25 mouse cellular contexts compared by ENCODE assay signal in genomic region chr14:54720654-54721350, GRCm38 (mm10). TPM values are rescaled to one million over a fixed set of nuclear protein-coding genes. Genes with fewer than 3 reads are reported as not detected.
DNase-seq lines count a peak whose midpoint lies in the region; ATAC-seq and TF ChIP-seq lines count a peak whose summit lies in the region.
"Had no signal": no experiment of that assay in that cellular context is flagged by ENCODE, and none has a peak within 500 bp of the region (broad histone marks: within the 10 kb centered on the region; RNA-seq: fewer than 3 reads in every experiment).

No protein-coding gene starts in this region.

- H3K4me2 ChIP-seq in liver, embryonic 12.5 days, result no peak overlapping the region
- H3K4me2 ChIP-seq in liver, embryonic 11.5 days, result no peak overlapping the region
- H3K4me2 ChIP-seq: embryonic facial prominence, embryonic 12.5 days; heart, embryonic 15.5 days; hindbrain, embryonic 12.5 days; intestine, embryonic 15.5 days; limb, embryonic 12.5 days; midbrain, embryonic 12.5 days had no signal

- WGBS in heart, adult 2 months, result 77% methylated on average over 7 of the region's 7 CpGs
- 24% methylated on average over 7 of the region's 7 CpGs for WGBS in cerebellum, adult 2 months
- 71% methylated on average over 7 of the region's 7 CpGs for WGBS in liver, embryonic 12.5 days (ENCODE audit: insufficient replicate concordance)
- 82% methylated on average over 7 of the region's 7 CpGs for WGBS in liver, embryonic 11.5 days

- peak; percentile 36 to 45 for DNase-seq in heart, adult 2 months
- no peak for DNase-seq in heart, postnatal 14 days
- DNase-seq in brain, adult 2 months (ENCODE audit: low read depth, low spot score), result peak; percentile 65
- DNase-seq in cerebellum, adult 2 months, result peak; percentile 65 to 72
- DNase-seq in gastrocnemius, adult 2 months, result peak; percentile 75
- no peak for DNase-seq in yolk sac, embryonic 10.5 days (ENCODE audit: low spot score)
- DNase-seq in liver, embryonic 11.5 days (ENCODE audit: low spot score), result no peak
- DNase-seq: B cell, adult 2 months; forebrain, postnatal 0 days; liver, postnatal 0 days; lung, postnatal 36 days; right cerebral cortex, postnatal 25 days; thymus, postnatal 14 days had no signal

- no peak for TF ChIP-seq CTCF in heart, adult 2 months (IDR thresholded peaks at IDR 0.05)
- no peak for TF ChIP-seq CTCF in cerebellum, adult 2 months (IDR thresholded peaks at IDR 0.05; ENCODE audit: borderline replicate concordance, insufficient read depth, low read depth, low read length)
- no peak for TF ChIP-seq CTCF in gastrocnemius, adult 2 months (IDR thresholded peaks at IDR 0.05)

- no peaks in the 10 kb centered on the region for H3K36me3 ChIP-seq in heart, adult 2 months (ENCODE audit: control insufficient read depth, insufficient read depth, low read length)
- H3K36me3 ChIP-seq in liver, embryonic 12.5 days, result no peaks in the 10 kb centered on the region
- H3K36me3 ChIP-seq in liver, embryonic 11.5 days (ENCODE audit: control insufficient read depth, insufficient read depth, low read length), result no peaks in the 10 kb centered on the region
- H3K36me3 ChIP-seq: embryonic facial prominence, embryonic 12.5 days; heart, embryonic 15.5 days; hindbrain, embryonic 12.5 days; intestine, embryonic 15.5 days; limb, embryonic 12.5 days; midbrain, embryonic 12.5 days had no signal

- H3K27ac ChIP-seq in heart, adult 2 months, result no peak overlapping the region
- H3K27ac ChIP-seq in cerebellum, adult 2 months (ENCODE audit: insufficient read depth, low read length), result peak overlapping the region; percentile 68
- peak overlapping the region; percentile 84 for H3K27ac ChIP-seq in gastrocnemius, adult 2 months
- H3K27ac ChIP-seq in liver, embryonic 12.5 days, result no peak overlapping the region
- H3K27ac ChIP-seq in liver, embryonic 11.5 days (ENCODE audit: low read depth, low read length), result no peak overlapping the region
- H3K27ac ChIP-seq: embryonic facial prominence, embryonic 12.5 days; heart, embryonic 15.5 days; hindbrain, embryonic 12.5 days; intestine, embryonic 15.5 days; kidney, postnatal 0 days; layer of hippocampus, adult 2 months; limb, embryonic 12.5 days; midbrain, embryonic 12.5 days had no signal

- no peaks in the 10 kb centered on the region for H3K9me3 ChIP-seq in liver, embryonic 12.5 days (replicated peaks)
- H3K9me3 ChIP-seq in liver, embryonic 11.5 days (ENCODE audit: control insufficient read depth, low read length), result no peaks in the 10 kb centered on the region
- H3K9me3 ChIP-seq: embryonic facial prominence, embryonic 12.5 days; heart, embryonic 15.5 days; hindbrain, embryonic 12.5 days; intestine, embryonic 15.5 days; limb, embryonic 12.5 days; midbrain, embryonic 12.5 days had no signal

- TF ChIP-seq EP300 in heart, adult 2 months (IDR thresholded peaks at IDR 0.05; ENCODE audit: insufficient read depth, low read depth, low read length), result no peak

- TF ChIP-seq POLR2A in heart, adult 2 months (IDR thresholded peaks at IDR 0.05; ENCODE audit: insufficient read depth, low read depth, low read length), result no peak
- no peak for TF ChIP-seq POLR2A in cerebellum, adult 2 months (IDR thresholded peaks at IDR 0.05; ENCODE audit: borderline replicate concordance, insufficient read depth, low read length)

- no peaks in the 10 kb centered on the region for H3K27me3 ChIP-seq in heart, adult 2 months (ENCODE audit: control insufficient read depth, insufficient read depth, low read length)
- no peaks in the 10 kb centered on the region for H3K27me3 ChIP-seq in cerebellum, adult 2 months (ENCODE audit: control insufficient read depth, insufficient read depth, low read length)
- peaks cover 11% of the 10 kb centered on the region; the same call in 1 of the 2 replicates for H3K27me3 ChIP-seq in liver, embryonic 12.5 days (replicated peaks)
- H3K27me3 ChIP-seq in liver, embryonic 11.5 days (replicated peaks; ENCODE audit: control insufficient read depth, insufficient read depth, low read length), result no peaks in the 10 kb centered on the region; the same call in 1 of the 2 replicates
- H3K27me3 ChIP-seq: embryonic facial prominence, embryonic 12.5 days; heart, embryonic 15.5 days; hindbrain, embryonic 12.5 days; intestine, embryonic 15.5 days; limb, embryonic 12.5 days; midbrain, embryonic 12.5 days had no signal

- H3K9ac ChIP-seq in heart, adult 2 months (ENCODE audit: low read depth, low read length), result no peak overlapping the region
- H3K9ac ChIP-seq in liver, embryonic 12.5 days, result no peak overlapping the region
- H3K9ac ChIP-seq in liver, embryonic 11.5 days (ENCODE audit: low read depth, low read length), result no peak overlapping the region
- H3K9ac ChIP-seq: embryonic facial prominence, embryonic 12.5 days; forebrain, postnatal 0 days; heart, embryonic 15.5 days; hindbrain, embryonic 12.5 days; intestine, embryonic 15.5 days; limb, embryonic 12.5 days; liver, postnatal 0 days; midbrain, embryonic 12.5 days had no signal

- no peak for ATAC-seq in liver, embryonic 12.5 days
- no peak for ATAC-seq in liver, embryonic 11.5 days (replicated peaks; ENCODE audit: low FRiP score)
- ATAC-seq: forebrain, postnatal 0 days; intestine, embryonic 15.5 days; liver, postnatal 0 days had no signal

- H3K4me3 ChIP-seq in heart, adult 2 months, result no peak overlapping the region
- H3K4me3 ChIP-seq in cerebellum, adult 2 months (replicated peaks; ENCODE audit: insufficient read depth, low read depth, low read length), result no peak overlapping the region
- no peak overlapping the region for H3K4me3 ChIP-seq in gastrocnemius, adult 2 months
- no peak overlapping the region for H3K4me3 ChIP-seq in liver, embryonic 12.5 days
- no peak overlapping the region for H3K4me3 ChIP-seq in liver, embryonic 11.5 days (ENCODE audit: low read depth, low read length)
- H3K4me3 ChIP-seq: embryonic facial prominence, embryonic 12.5 days; heart, embryonic 15.5 days; hindbrain, embryonic 12.5 days; intestine, embryonic 15.5 days; layer of hippocampus, adult 2 months; limb, embryonic 12.5 days; midbrain, embryonic 12.5 days had no signal

- no peaks in the 10 kb centered on the region; the same call in 1 of the 2 replicates for H3K4me1 ChIP-seq in heart, adult 2 months (ENCODE audit: control insufficient read depth, insufficient read depth, low read length)
- peaks cover 21% of the 10 kb centered on the region for H3K4me1 ChIP-seq in cerebellum, adult 2 months (ENCODE audit: control insufficient read depth, insufficient read depth, low read length)
- 0 out of 2 replicates have a peak, but pooled peaks cover 3% of the 10 kb centered on the region for H3K4me1 ChIP-seq in liver, embryonic 12.5 days
- H3K4me1 ChIP-seq in liver, embryonic 11.5 days (replicated peaks; ENCODE audit: control insufficient read depth, insufficient read depth, low read length), result no peaks in the 10 kb centered on the region
- H3K4me1 ChIP-seq: embryonic facial prominence, embryonic 12.5 days; heart, embryonic 15.5 days; hindbrain, embryonic 12.5 days; intestine, embryonic 15.5 days; limb, embryonic 12.5 days; midbrain, embryonic 12.5 days had no signal

- no peaks in the 10 kb centered on the region for H3K79me2 ChIP-seq in heart, adult 2 months (replicated peaks; ENCODE audit: control insufficient read depth, insufficient read depth, low read length)

- intact Hi-C loops in heart, adult 2 months (cut with DNase I), result no loop called here
- intact Hi-C loops in heart, postnatal 14 days (cut with DNase I), result no loop called here
- intact Hi-C loops in gastrocnemius, adult 2 months (cut with DNase I), result loop anchor here (2.0 kb wide), 1 partner anchor 22 kb away; no protein-coding TSS in a partner anchor

RNA-seq across cellular contexts. Expression of gene Cebpe, which starts 8.8 kb away (rescaled TPM):
- total RNA-seq in heart, adult 2 months (2021), result not detected
- 0.08 and 0.15 TPM in 2 replicates for polyA plus RNA-seq in heart, adult 2 months (2012; rRNA removed)
- not detected for total RNA-seq in heart, postnatal 14 days (2021)
- polyA plus RNA-seq in cerebellum, adult 2 months (2012; rRNA removed), result 0.08 TPM in 2 replicates
- not detected for total RNA-seq in gastrocnemius, adult 2 months (2021)
- polyA plus RNA-seq in liver, embryonic 12.5 days (2016; fragmentation: Nextera tagmentation; extraction: Ambion mirVana), result 3.3 and 3.7 TPM in 2 replicates
- polyA plus RNA-seq in liver, embryonic 11.5 days (2014; fragmentation: Nextera tagmentation; extraction: Ambion mirVana), result 2.0 and 3.1 TPM in 2 replicates
- total RNA-seq: heart, adult 18-20 months; layer of hippocampus, adult 2 months; left cerebral cortex, adult 8-10 months had no signal
- polyA plus RNA-seq: forebrain, postnatal 0 days; hindbrain, embryonic 12.5 days; kidney, postnatal 0 days; limb, embryonic 12.5 days; neural tube, embryonic 14.5 days had no signal

RNA-seq across cellular contexts. Expression of gene Gm29776, which starts 22.2 kb away (rescaled TPM):
- not detected for total RNA-seq in heart, adult 2 months (2021)
- 0.04 and 0.09 TPM in 2 replicates for polyA plus RNA-seq in heart, adult 2 months (2012; rRNA removed)
- not detected for total RNA-seq in heart, postnatal 14 days (2021)
- 0.03 and 0.08 TPM in 2 replicates for polyA plus RNA-seq in cerebellum, adult 2 months (2012; rRNA removed)
- total RNA-seq in gastrocnemius, adult 2 months (2021), result not detected
- 0.05 TPM in 1 of 2 replicates, not detected in the other for polyA plus RNA-seq in liver, embryonic 12.5 days (2016; fragmentation: Nextera tagmentation; extraction: Ambion mirVana)
- polyA plus RNA-seq in liver, embryonic 11.5 days (2014; fragmentation: Nextera tagmentation; extraction: Ambion mirVana), result 0.07 TPM in 1 of 2 replicates, not detected in the other
- total RNA-seq: heart, adult 18-20 months; layer of hippocampus, adult 2 months; left cerebral cortex, adult 8-10 months had no signal
- polyA plus RNA-seq: liver, postnatal 0 days had no signal

RNA-seq across cellular contexts. Expression of gene Acin1, which starts 34.1 kb away (rescaled TPM):
- total RNA-seq in heart, adult 2 months (2021), result 10 to 100 TPM; 72.3 to 84.9 TPM
- 59.9 and 78.7 TPM in 2 replicates for polyA plus RNA-seq in heart, adult 2 months (2012; rRNA removed)
- total RNA-seq in heart, postnatal 14 days (2021), result 100 to 1,000 TPM; 105 to 106 TPM
- polyA plus RNA-seq in cerebellum, adult 2 months (2012; rRNA removed), result 199 and 207 TPM in 2 replicates
- total RNA-seq in gastrocnemius, adult 2 months (2021), result 10 to 100 TPM; 75.5 to 81.7 TPM
- polyA plus RNA-seq in liver, embryonic 12.5 days (2016; fragmentation: Nextera tagmentation; extraction: Ambion mirVana), result 74.1 and 76.0 TPM in 2 replicates
- 98.8 and 109 TPM in 2 replicates for polyA plus RNA-seq in liver, embryonic 11.5 days (2014; fragmentation: Nextera tagmentation; extraction: Ambion mirVana)

RNA-seq across cellular contexts. Expression of gene 1700123O20Rik, which starts 34.8 kb away (rescaled TPM):
- total RNA-seq in heart, adult 2 months (2021), result 10 to 100 TPM; 12.5 to 13.3 TPM
- polyA plus RNA-seq in heart, adult 2 months (2012; rRNA removed), result 18.2 and 27.4 TPM in 2 replicates
- total RNA-seq in heart, postnatal 14 days (2021), result 10 to 100 TPM; 17.2 to 18.6 TPM
- 45.2 and 51.0 TPM in 2 replicates for polyA plus RNA-seq in cerebellum, adult 2 months (2012; rRNA removed)
- total RNA-seq in gastrocnemius, adult 2 months (2021), result 10 to 100 TPM in 1 of 2 experiments, 1 to 10 TPM in 1; 7.0 to 11.0 TPM
- polyA plus RNA-seq in liver, embryonic 12.5 days (2016; fragmentation: Nextera tagmentation; extraction: Ambion mirVana), result 51.6 and 53.9 TPM in 2 replicates
- 76.1 and 81.1 TPM in 2 replicates for polyA plus RNA-seq in liver, embryonic 11.5 days (2014; fragmentation: Nextera tagmentation; extraction: Ambion mirVana)

Comparison
In these comparisons a context has a peak if more than half of its experiments do, and no peak if none do; other contexts are left out.
1. DNase-seq: peak in heart, adult 2 months (2 of 2), brain, adult 2 months (single experiment), cerebellum, adult 2 months (2 of 2) and gastrocnemius, adult 2 months (single experiment); none in heart, postnatal 14 days (0 of 2), yolk sac, embryonic 10.5 days (single experiment) and liver, embryonic 11.5 days (single experiment).
2. H3K27ac ChIP-seq: peak in cerebellum, adult 2 months (single experiment) and gastrocnemius, adult 2 months (single experiment); none in heart, adult 2 months (single experiment), liver, embryonic 12.5 days (single experiment) and liver, embryonic 11.5 days (single experiment).